Mouse (Mus musculus): Measurements from ENCODE around the gene S100a7a.

DNA sequence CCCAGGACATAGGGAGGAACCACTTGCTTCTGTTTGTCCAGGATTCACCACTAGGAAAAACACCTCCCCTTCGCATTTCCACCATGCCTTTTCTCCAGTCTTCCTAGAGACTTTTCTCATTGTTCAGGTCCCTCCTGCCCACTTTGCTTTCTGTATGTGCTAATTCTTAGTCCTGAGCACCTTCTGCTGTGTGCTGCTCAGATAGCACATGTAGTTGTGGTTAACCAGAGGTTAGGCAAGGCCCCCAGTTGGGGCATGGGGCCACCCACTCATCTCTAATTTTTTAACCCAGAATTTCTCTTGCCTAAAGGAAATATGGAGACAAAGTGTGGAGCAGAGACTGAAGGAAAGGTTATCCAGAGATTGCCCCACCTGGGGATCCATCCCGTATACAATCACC lies 48.4 kb downstream of the S100a7a start:
- TF ChIP-seq POLR2A (IDR thresholded peaks at IDR 0.05; ENCODE audit: insufficient read length, low read depth), result no peak
- TF ChIP-seq CEBPB (IDR thresholded peaks at IDR 0.05; ENCODE audit: insufficient read depth, poor library complexity, severe bottlenecking), result no peak
- no peak for TF ChIP-seq USF1 (IDR thresholded peaks at IDR 0.05; ENCODE audit: low read depth)
- TF ChIP-seq POLR2AphosphoS2 (IDR thresholded peaks at IDR 0.05; ENCODE audit: insufficient read length, low read depth), result no peak
- TF ChIP-seq REST (IDR thresholded peaks at IDR 0.05; ENCODE audit: insufficient read depth, insufficient read length), result no peak
- no peak for TF ChIP-seq E2F4 (IDR thresholded peaks at IDR 0.05; ENCODE audit: insufficient read depth)
- TF ChIP-seq SRF (IDR thresholded peaks at IDR 0.05; ENCODE audit: control insufficient read depth, insufficient read length, low read depth), result no peak
- no peak for TF ChIP-seq MYOD1 (IDR thresholded peaks at IDR 0.05; ENCODE audit: control insufficient read depth in 1 of 3, insufficient read length in 2 of 3, low read depth in 2 of 3)
